Mouse (Mus musculus): Measurements from ENCODE around the gene Borcs7.

GRCm38 (mm10) chr19:46733626-46734025, 43.9 kb downstream of the Borcs7 start:
- TF ChIP-seq POLR2A (IDR thresholded peaks at IDR 0.05; ENCODE audit: low read depth, low read length), result no peak
- no peak for TF ChIP-seq CTCF (IDR thresholded peaks at IDR 0.05; ENCODE audit: borderline replicate concordance, insufficient read depth, low read length)

Data from embryonic fibroblast, embryonic 13.5 days (primary cell).